Mouse (Mus musculus) kidney, embryonic 14.5 days (tissue): ENCODE measurements around the gene Slc37a3. TPM values are rescaled to one million over a fixed set of nuclear protein-coding genes. Genes with fewer than 3 reads are reported as not detected.

Experiments
- ATAC-seq: fragments of 200-750 bp; cut with Nextera tagmentation; 2 replicates; pipeline ENCODE4 v1.8.0; 2017; ENCODE audit warnings: moderate number of reproducible peaks, mild to moderate bottlenecking, moderate TSS enrichment, moderate library complexity; ENCODE audit not compliant: low FRiP score, low TSS enrichment
- H3K27ac ChIP-seq: fragments of 300-500 bp; sonication (generic); 2 replicates; pipeline ENCODE4 v1.5.1; 2014; ENCODE audit warnings: low read depth, mild to moderate bottlenecking, low read length, moderate library complexity, mixed read lengths
- H3K27me3 ChIP-seq: fragments of 300-500 bp; sonication (generic); 2 replicates; pipeline ENCODE4 v1.6.1; 2014; ENCODE audit warnings: mild to moderate bottlenecking, low read length; ENCODE audit not compliant: control insufficient read depth, insufficient read depth
- H3K36me3 ChIP-seq: fragments of 300-500 bp; sonication (generic); 2 replicates; pipeline ENCODE4 v1.6.1; 2014; ENCODE audit warnings: low read length, mixed read lengths; ENCODE audit not compliant: control insufficient read depth, insufficient read depth
- H3K4me1 ChIP-seq: fragments of 300-500 bp; sonication (generic); 2 replicates; pipeline ENCODE4 v1.6.1; 2014; ENCODE audit warnings: low read length, mixed read lengths; ENCODE audit not compliant: control insufficient read depth, insufficient read depth
- H3K4me2 ChIP-seq: fragments of 300-500 bp; sonication (generic); replicated peaks from 2 replicates; pipeline ENCODE4 v1.6.1; 2014; ENCODE audit warnings: low read depth, mild to moderate bottlenecking, low read length
- H3K4me3 ChIP-seq: fragments of 300-500 bp; sonication (generic); 2 replicates; pipeline ENCODE4 v1.5.1; 2014; ENCODE audit warnings: mild to moderate bottlenecking, low read length
- H3K9ac ChIP-seq: fragments of 300-500 bp; sonication (generic); 2 replicates; pipeline ENCODE4 v1.6.1; 2014; ENCODE audit warnings: low read depth, mild to moderate bottlenecking, low read length, moderate library complexity
- H3K9me3 ChIP-seq: fragments of 300-500 bp; sonication (generic); 2 replicates; pipeline ENCODE4 v1.6.1; 2016; ENCODE audit warnings: low read length; ENCODE audit not compliant: control insufficient read depth
- WGBS: fragments of 180-500 bp; shearing (Covaris S2); extraction: QIAGEN DNeasy Blood & Tissue Kit; methylation state at CpG from one replicate; pipeline ENCODE4 v1.1.7; 2014; 5-methylcytosine and 5-hydroxymethylcytosine counted together
- polyA plus RNA-seq: library from polyadenylated mRNA; unstranded; fragments of >200 nt; fragmentation: Nextera tagmentation; extraction: Ambion mirVana; gene quantifications from 2 replicates; pipeline ENCODE4 v1.2.1, GENCODE M21; 2014

The Slc37a3 gene
- polyA plus RNA-seq, 1 experiment from 2014 or later: 52.7 TPM

DNA sequence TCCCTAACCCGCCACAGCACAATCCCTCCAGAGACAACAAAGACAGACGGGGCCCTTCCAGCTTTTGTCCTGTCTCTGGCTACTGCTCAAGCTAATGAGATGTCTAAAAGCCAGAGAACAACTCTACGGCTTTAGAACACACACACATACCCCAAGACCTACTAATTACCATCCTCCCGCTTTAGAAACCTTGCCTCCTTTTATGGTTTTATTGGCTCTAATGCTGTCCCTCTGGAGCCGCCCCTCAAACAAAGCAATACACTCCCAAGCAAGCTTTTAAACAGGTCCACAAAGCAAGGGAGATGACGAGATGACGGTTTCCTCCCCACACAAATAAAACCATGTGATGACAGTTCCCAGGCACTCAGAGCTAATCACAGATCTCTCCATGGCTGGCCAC is 32.0 kb downstream of the Slc37a3 start:
- H3K4me2 ChIP-seq: no peak overlapping the region
- no peaks in the 10 kb centered on the region for H3K9me3 ChIP-seq
- H3K9ac ChIP-seq: no peak overlapping the region
- no peaks in the 10 kb centered on the region for H3K4me1 ChIP-seq
- no peak overlapping the region for H3K4me3 ChIP-seq
- H3K36me3 ChIP-seq: peaks cover 55% of the 10 kb centered on the region
- 60% methylated on average over 7 of the region's 7 CpGs for WGBS
- ATAC-seq: no peak
- H3K27me3 ChIP-seq: no peaks in the 10 kb centered on the region
- no peak overlapping the region for H3K27ac ChIP-seq

GRCm38 (mm10) chr6:39344020-39344419 is 33.5 kb downstream of the Slc37a3 start:
- Histone ChIP-seq H3K9ac (no peak overlapping the region), H3K36me3 (peaks cover 43% of the 10 kb centered on the region), H3K4me1 (no peaks in the 10 kb centered on the region), H3K27me3 (no peaks in the 10 kb centered on the region), H3K27ac (no peak overlapping the region), H3K9me3 (no peaks in the 10 kb centered on the region), H3K4me2 (no peak overlapping the region), H3K4me3 (no peak overlapping the region)
- WGBS: 26% methylated on average over 12 of the region's 12 CpGs
- ATAC-seq: peak; percentile 69; the same call in 1 of the 2 replicates

GRCm38 (mm10) chr6:39341798-39342197 is 35.7 kb downstream of the Slc37a3 start:
- H3K27me3 ChIP-seq: no peaks in the 10 kb centered on the region
- no peak overlapping the region for H3K27ac ChIP-seq
- H3K4me2 ChIP-seq: no peak overlapping the region
- peaks cover 55% of the 10 kb centered on the region for H3K36me3 ChIP-seq
- WGBS: 55% methylated on average over 2 of the region's 2 CpGs
- H3K4me3 ChIP-seq: no peak overlapping the region
- no peaks in the 10 kb centered on the region for H3K4me1 ChIP-seq
- no peaks in the 10 kb centered on the region for H3K9me3 ChIP-seq
- ATAC-seq: no peak
- H3K9ac ChIP-seq: no peak overlapping the region

- WGBS: 91% methylated on average over 8 of the region's 8 CpGs
- Histone ChIP-seq H3K4me1 (no peaks in the 10 kb centered on the region), H3K27ac (no peak overlapping the region), H3K4me2 (no peak overlapping the region), H3K36me3 (peaks cover 44% of the 10 kb centered on the region; the same call in 1 of the 2 replicates), H3K9me3 (no peaks in the 10 kb centered on the region), H3K27me3 (no peaks in the 10 kb centered on the region), H3K4me3 (no peak overlapping the region), H3K9ac (no peak overlapping the region)
- no peak for ATAC-seq
These were observed 39.1 kb downstream of the Slc37a3 start for GRCm38 (mm10) chr6:39338359-39338758.

GRCm38 (mm10) chr6:39334873-39335272 is 42.6 kb downstream of the Slc37a3 start:
- H3K4me3 ChIP-seq: no peak overlapping the region
- no peak overlapping the region for H3K9ac ChIP-seq
- H3K27ac ChIP-seq: no peak overlapping the region
- H3K36me3 ChIP-seq: peaks cover 34% of the 10 kb centered on the region; the same call in 1 of the 2 replicates
- no peaks in the 10 kb centered on the region for H3K27me3 ChIP-seq
- H3K4me1 ChIP-seq: no peaks in the 10 kb centered on the region
- no peak overlapping the region for H3K4me2 ChIP-seq
- ATAC-seq: no peak
- 93% methylated on average over 3 of the region's 3 CpGs for WGBS
- no peaks in the 10 kb centered on the region for H3K9me3 ChIP-seq

DNA sequence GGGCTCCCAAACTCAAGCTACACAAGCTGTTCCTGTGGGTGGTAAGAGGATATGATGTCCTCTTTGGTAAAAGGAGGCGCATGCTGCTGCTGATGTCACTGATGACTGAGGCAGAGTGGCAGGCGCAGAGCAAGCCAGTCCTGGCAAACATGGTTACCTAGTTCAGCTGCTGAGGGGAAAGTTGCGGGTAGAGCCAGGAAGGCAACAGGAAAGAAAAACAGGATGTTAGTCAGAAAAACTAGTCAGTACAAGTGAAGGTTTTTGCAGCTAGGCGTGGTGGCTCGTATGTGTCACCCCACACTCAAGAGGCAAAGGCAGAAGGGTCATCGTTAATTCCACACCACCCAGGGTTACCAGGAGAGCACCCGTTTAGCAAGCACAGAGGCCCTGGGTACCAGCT is 43.3 kb downstream of the Slc37a3 start:
- H3K27me3 ChIP-seq: no peaks in the 10 kb centered on the region
- no peak overlapping the region for H3K27ac ChIP-seq
- no peaks in the 10 kb centered on the region for H3K9me3 ChIP-seq
- ATAC-seq: no peak
- H3K4me3 ChIP-seq: no peak overlapping the region
- H3K4me1 ChIP-seq: no peaks in the 10 kb centered on the region
- H3K36me3 ChIP-seq: peaks cover 34% of the 10 kb centered on the region; the same call in 1 of the 2 replicates
- H3K4me2 ChIP-seq: no peak overlapping the region
- no peak overlapping the region for H3K9ac ChIP-seq
- 88% methylated on average over 7 of the region's 7 CpGs for WGBS

DNA sequence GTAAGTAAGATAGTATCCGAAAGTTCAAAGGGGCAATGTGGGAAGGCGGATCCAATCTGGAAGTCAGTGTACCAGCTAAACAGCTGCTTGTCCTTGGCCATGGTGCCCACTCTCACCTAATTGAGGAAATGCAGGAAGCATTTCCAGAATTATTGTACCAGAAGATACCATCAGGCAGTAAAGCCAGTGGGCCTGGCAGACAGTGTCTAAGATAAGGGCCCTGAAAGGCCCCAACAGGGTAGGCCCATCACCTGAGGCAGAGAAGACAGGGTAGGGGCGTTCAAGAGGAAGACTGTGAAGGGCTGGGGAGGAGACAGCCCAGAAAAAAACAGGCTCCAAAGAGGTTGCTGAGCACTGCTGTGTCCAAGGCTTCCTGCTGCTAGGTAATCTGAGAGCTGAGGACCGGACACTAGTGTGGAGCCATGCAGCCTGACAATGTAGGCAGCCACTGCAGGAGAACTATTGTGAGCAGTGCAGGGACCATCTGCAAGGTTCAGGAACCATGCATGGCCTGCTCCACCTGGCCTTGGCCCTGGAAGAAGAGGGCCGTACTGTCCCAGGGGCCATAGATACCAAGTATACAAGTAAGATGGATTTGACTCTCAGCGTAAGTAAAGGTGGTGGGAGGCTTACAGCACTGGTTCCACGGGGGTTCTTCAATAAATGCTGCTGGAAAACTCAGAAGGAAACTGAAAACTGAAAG is 45.3 kb downstream of the Slc37a3 start:
- ATAC-seq: peak; percentile 20; the same call in 1 of the 2 replicates
- Histone ChIP-seq H3K9ac (no peak overlapping the region), H3K4me1 (no peaks in the 10 kb centered on the region), H3K4me3 (no peak overlapping the region), H3K27me3 (no peaks in the 10 kb centered on the region), H3K36me3 (peaks cover 19% of the 10 kb centered on the region; the same call in 1 of the 2 replicates), H3K4me2 (no peak overlapping the region), H3K9me3 (no peaks in the 10 kb centered on the region), H3K27ac (no peak overlapping the region)
- WGBS: 75% methylated on average over 7 of the region's 7 CpGs

- H3K4me3 ChIP-seq: no peak overlapping the region
- peaks cover 10% of the 10 kb centered on the region; the same call in 1 of the 2 replicates for H3K36me3 ChIP-seq
- no peak for ATAC-seq
- H3K9me3 ChIP-seq: no peaks in the 10 kb centered on the region; the same call in 1 of the 2 replicates
- no peaks in the 10 kb centered on the region for H3K27me3 ChIP-seq
- WGBS: 97% methylated on average over 7 of the region's 7 CpGs
- no peak overlapping the region for H3K9ac ChIP-seq
- H3K4me2 ChIP-seq: no peak overlapping the region
- no peak overlapping the region for H3K27ac ChIP-seq
- H3K4me1 ChIP-seq: no peaks in the 10 kb centered on the region
These were observed 46.5 kb downstream of the Slc37a3 start for GRCm38 (mm10) chr6:39330981-39331380.

GRCm38 (mm10) chr6:39320286-39320685 is 57.2 kb downstream of the Slc37a3 start:
- no peak overlapping the region for H3K9ac ChIP-seq

More at GRCm38 (mm10) chr6:39320286-39320685, 57.2 kb downstream of the Slc37a3 start:
- no peaks in the 10 kb centered on the region for H3K4me1 ChIP-seq
- 83% methylated on average over 5 of the region's 5 CpGs for WGBS
- no peaks in the 10 kb centered on the region for H3K27me3 ChIP-seq
- no peak for ATAC-seq
- no peak overlapping the region for H3K4me3 ChIP-seq
- no peak overlapping the region for H3K4me2 ChIP-seq
- H3K36me3 ChIP-seq: no peaks in the 10 kb centered on the region
- no peaks in the 10 kb centered on the region for H3K9me3 ChIP-seq
- H3K27ac ChIP-seq: no peak overlapping the region
